Mouse (Mus musculus): ENCODE measurements around the gene Nudt6. TPM values are rescaled to one million over a fixed set of nuclear protein-coding genes. Genes with fewer than 3 reads are reported as not detected.
A peak's percentile ranks its signal among the peaks of the same experiment; 100 is the strongest.

The Nudt6 gene
- total RNA-seq, 1 experiment from 2014 or later: 21.5 TPM

DNA sequence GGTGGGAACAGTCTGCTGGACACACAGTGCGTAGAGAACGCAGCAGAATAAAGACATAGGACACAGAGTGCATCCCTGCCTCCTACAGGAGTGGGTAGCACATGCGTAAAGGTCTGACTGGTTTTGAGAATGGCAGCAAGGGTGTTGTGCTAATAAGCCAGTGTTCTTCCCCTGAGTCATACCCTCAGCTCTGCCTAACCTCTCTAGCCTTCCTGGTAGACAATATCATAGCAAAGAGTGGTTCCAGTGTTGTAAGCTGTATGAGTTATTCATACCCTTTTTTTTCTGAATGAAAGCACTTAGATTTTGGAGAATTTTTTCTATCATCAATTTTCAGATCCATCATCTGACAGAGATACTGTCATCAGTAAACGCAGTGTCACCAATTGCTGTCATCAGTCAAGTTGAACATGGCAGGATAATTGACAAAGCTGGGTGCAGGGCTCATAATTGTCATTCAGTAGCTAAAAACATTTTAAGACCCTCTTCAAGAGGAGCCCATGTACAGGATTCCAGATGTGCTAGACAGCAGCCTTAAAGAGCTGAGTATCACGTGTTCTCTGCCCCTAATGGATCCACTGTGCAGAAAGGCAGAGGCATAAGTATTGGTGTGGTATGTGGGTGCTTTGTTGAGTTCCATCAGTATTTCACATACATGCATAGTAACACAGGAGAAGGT, 22.9 kb downstream of the Nudt6 start:
- no peak for ATAC-seq (replicated peaks; ENCODE audit: insufficient number of reproducible peaks, low FRiP score, low TSS enrichment, poor library complexity, severe bottlenecking)

DNA sequence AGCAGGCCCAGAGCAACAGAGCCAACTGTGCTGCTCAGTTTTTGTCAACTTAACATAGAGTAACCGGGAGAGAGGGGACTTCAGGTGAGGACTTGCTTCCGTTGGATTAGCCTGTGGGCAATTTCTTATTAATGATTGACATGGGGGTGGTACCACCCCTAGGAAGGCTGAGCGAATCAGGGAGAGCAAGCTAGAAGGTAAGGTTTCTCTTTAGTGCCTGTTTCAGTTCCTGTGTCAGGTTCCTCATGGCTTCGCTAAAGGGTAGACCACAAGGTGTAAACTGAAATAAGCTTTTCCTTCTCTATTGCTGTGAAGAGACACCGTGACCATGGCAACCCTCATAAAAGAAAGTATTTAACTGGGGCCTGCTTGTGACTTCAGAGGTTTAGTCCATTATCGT, 32.7 kb downstream of the Nudt6 start:
- ATAC-seq (replicated peaks; ENCODE audit: insufficient number of reproducible peaks, low FRiP score, low TSS enrichment, poor library complexity, severe bottlenecking): no peak

DNA sequence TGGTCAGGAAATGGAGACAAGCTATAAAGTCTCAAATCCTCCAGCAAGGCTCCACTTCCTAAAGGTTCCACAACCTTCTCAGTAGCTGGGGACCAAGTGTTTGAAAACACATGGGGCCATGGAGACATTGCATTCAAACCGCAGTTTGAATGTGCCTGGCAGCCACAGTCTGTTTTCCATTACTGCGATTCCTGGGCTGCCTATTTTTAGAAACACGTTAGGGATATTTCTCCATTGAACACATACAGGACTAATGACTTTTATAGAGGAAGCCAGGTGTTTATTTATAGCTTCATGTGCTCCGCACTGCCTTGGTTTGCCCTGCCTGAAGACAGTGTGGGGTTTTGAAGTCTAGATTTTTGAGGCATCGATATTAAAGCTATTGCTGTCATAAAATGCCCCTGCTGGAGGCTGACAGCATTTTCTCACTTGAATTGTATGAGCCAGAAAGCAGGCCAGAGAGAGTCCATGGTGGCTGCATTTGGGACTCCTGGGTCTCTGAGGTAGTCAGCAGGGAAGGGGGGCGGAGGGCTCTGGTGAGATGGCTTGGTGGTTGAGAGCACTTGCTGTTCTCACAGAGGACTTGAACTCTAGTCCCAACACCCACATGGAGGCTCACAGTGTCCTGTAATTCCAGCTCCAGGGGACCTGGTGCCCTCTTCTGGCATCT, 36.8 kb downstream of the Nudt6 start:
- no peak for ATAC-seq (replicated peaks; ENCODE audit: insufficient number of reproducible peaks, low FRiP score, low TSS enrichment, poor library complexity, severe bottlenecking)

DNA sequence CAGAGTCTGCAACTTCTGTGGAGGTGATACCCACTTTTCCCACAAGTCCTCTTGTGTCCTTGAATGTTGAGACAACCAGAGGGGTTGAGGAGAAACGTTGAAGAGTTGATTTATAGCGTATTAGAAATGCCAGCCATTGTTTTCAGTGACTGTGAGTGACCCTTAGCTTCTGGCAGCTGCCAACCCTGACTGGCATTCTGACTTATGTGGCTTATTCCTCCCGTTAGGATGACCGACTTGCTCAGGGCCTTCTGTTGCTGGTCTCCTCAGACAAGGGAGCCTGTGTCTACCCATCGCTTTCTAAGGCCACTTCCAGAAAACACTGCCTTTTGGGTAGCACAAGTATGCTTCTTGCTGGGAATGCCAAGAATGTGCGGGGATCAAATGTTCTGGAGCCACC, 38.6 kb downstream of the Nudt6 start:
- ATAC-seq (replicated peaks; ENCODE audit: insufficient number of reproducible peaks, low FRiP score, low TSS enrichment, poor library complexity, severe bottlenecking): no peak

DNA sequence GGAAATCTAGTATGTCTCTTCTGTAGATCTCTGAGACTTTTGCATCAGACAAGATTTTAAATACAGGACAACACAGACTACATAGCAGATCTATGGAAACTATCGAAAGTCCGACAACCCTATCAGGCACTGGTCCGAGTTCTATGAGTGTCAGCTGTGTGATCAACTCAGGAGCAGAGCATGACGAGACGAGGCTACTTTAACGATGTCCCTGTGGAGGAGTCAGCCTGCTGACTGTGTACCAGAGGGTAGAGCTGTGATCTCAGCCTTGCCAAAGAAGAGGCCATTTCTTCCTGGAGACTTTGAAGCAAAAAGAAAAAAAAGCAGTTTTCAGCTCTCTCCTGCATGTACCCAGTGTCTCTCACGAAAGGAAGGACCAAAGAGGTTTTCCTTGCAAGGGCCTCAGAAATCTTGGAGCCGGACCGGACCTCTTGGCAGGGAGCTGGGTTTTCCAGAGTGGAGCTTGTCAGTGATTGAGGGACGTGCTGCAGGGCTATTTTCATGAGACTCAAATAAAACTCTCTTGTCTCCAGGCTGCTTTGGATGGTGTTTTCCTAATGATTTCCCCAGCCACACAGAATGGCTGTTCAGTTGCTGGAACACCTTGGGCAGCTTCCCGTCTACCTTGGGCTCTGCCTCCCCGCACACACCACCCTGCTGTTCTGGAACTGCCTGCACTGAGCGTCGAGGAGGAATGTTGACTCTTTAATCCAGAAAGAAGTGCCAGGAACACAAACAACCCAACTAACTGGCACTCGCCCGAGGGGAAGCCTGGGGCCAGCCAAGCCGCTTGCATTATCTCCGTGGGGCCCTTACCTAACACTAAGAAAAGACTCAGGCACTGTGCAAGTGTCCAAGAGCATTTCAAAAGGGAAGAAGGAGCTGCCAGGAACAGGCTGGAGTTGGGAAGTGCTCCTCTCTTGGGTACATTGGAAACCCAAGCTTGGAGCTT, 39.8 kb downstream of the Nudt6 start:
- no peak for ATAC-seq (replicated peaks; ENCODE audit: insufficient number of reproducible peaks, low FRiP score, low TSS enrichment, poor library complexity, severe bottlenecking)

DNA sequence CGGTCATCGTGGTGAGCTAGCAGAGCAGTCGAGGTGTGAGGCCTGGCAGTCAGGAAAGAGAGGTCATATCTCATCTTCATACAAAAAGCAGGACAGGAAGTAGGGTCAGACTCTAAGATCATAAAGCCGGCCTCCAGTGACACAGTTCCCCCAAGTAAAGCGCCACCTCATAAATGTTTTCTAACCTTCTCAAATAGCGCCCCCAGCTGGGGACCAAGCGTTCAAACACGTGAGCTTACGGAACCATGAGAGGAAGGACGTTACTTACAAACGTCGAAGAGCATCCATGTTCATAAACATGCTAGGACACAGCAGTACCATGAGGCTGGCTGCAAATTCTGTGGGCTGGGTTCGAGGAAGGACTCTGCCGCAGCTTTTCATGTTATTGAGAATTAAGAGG, 40.8 kb downstream of the Nudt6 start:
- ATAC-seq (replicated peaks; ENCODE audit: insufficient number of reproducible peaks, low FRiP score, low TSS enrichment, poor library complexity, severe bottlenecking): no peak

DNA sequence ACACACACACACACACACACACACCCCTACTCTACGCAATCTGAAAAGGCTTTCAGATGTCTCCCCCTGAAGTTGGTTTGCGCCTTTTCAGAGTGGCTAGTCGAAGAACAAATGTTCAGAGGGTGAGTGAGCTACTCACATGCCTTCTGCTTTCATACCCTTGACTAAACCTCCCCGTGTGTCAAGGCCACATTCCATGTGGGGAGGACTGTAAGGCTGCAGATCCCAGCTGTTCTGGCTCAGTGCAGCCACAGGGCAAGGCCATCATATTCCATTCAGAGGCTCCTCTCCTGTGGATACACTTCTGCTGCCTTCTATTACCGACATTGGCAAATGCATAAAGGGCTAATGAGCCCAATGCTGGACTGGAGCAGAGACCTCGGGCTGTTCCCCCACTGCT, 41.6 kb downstream of the Nudt6 start:
- ATAC-seq (replicated peaks; ENCODE audit: insufficient number of reproducible peaks, low FRiP score, low TSS enrichment, poor library complexity, severe bottlenecking): no peak

DNA sequence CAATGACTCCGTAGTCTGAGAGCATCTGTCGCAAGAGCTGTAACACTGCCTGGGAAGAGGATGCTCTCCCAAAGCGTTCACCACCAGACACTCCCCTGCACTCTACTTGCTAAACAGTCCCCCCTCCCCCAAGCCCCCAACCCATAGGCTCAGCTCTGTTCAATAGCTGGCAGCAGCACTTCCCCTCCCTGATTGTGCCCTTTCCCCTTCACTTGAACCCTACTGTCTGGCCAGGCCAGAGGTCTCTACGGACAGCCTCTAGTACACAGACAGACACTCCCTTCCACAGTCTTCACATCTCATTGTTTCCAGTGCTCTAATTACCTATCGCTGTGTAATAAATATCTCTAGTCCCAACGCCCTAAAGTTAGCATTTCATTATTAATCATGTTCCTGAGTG, 42.1 kb downstream of the Nudt6 start:
- no peak for ATAC-seq (replicated peaks; ENCODE audit: insufficient number of reproducible peaks, low FRiP score, low TSS enrichment, poor library complexity, severe bottlenecking)

DNA sequence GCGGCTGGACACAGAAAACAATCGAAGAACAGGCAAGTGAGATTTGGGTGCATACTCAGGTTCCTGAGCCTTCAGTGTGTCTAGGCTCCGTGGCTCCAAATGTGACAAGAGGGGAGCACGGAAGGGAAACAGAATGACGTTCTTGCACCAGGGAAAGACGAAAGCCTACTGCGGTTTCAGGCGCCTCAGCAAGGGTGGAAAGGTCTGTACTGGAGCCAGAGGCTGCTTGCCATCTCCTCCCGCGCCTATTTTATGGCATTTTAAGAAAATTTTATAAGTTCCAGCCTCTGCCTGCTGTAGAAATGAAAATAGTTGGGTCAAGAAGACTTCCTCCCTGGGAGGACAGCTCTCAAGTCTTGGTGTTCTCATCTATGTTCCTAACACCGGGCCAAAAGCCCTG, 46.3 kb downstream of the Nudt6 start:
- ATAC-seq (replicated peaks; ENCODE audit: insufficient number of reproducible peaks, low FRiP score, low TSS enrichment, poor library complexity, severe bottlenecking): no peak

DNA sequence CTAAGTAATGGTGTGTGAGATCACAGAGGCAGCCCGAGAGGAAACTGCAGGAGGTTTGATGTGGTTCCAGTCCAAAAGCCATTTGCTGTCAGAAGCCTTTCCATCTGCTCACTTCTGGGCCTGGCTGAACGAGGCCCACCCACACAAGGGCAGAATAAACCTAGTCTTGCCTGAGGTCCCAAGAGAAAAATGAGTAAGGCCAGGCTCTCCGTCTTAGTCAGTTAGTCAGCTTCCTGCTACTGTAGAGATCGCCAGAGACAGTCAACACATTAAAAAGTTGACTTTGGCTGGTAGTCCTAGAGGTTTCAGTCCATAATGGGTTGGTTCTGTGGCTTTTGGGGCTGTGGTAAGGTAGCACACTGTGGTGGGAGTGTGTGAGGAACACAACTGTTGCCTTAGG, 49.6 kb downstream of the Nudt6 start:
- no peak for ATAC-seq (replicated peaks; ENCODE audit: insufficient number of reproducible peaks, low FRiP score, low TSS enrichment, poor library complexity, severe bottlenecking)

DNA sequence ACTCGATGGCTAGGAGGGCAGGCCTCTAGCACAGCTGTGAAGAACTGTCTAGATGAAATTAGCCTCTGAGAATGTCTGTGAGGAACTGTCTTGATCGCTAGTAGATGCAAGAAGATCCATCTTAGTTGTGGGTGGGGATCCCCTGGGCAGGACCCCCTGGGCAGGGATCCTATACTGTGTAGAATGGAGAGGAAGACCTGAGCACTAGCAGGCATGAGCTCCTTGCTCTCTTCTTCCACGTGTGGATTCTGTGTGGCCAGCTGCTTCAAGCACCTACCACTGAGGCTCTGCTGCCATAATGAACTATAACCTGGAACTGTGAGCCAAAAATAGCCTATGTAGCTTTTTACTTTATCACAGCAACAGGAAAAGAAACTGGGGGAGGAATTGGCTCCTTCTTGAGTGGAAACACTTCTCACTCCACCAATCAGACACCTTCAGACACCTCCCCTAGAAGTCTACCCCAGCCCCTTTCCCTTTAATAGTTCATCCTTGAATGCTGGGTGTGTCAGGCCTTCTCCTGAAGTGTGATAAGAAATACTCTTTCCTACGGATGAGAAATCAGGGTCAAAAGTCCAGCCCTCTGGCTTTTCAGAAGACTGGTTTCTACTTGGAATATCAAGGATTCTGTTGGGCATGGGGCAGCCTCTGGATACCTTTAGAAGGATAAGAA, 53.5 kb downstream of the Nudt6 start:
- no peak for ATAC-seq (replicated peaks; ENCODE audit: insufficient number of reproducible peaks, low FRiP score, low TSS enrichment, poor library complexity, severe bottlenecking)

DNA sequence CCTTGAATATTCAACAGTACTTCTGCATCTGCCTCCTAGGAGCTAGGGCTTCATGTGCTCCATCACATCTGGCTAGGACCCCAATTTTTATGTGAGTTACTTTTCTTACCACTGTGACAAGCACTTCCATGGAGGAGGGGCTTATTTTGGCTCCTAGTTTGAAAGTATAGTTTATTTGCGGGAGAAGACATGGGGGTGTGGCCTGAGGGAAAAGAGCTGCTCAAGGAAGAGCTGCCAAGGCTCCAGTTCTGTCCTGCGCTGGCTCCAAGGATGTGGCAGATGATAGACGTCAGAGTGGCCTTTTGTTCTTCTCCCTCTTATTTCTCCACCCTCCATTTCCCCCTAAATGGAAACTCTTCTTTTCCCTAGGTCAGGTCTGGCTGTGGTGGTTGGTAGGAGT, 54.0 kb downstream of the Nudt6 start:
- ATAC-seq (replicated peaks; ENCODE audit: insufficient number of reproducible peaks, low FRiP score, low TSS enrichment, poor library complexity, severe bottlenecking): no peak

DNA sequence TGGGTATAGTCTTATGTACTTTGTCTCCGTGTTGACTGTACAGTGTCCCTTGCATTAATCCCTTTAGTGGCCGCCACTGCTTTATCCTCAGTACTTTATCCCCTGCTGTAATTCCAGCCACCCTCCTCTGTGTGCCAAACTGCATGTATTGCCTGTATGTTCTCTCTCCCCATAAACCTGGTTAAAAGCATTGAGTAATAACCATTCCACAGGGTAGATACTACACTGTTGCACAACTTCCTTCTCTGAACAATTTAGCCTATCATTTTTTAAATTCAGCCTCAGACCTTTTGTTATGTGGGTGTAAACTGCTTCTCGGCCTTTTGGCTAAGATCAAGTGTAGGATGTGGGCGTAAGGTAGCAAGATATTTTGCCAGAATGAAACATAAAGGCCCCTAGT, 54.9 kb downstream of the Nudt6 start:
- ATAC-seq (replicated peaks; ENCODE audit: insufficient number of reproducible peaks, low FRiP score, low TSS enrichment, poor library complexity, severe bottlenecking): no peak

DNA sequence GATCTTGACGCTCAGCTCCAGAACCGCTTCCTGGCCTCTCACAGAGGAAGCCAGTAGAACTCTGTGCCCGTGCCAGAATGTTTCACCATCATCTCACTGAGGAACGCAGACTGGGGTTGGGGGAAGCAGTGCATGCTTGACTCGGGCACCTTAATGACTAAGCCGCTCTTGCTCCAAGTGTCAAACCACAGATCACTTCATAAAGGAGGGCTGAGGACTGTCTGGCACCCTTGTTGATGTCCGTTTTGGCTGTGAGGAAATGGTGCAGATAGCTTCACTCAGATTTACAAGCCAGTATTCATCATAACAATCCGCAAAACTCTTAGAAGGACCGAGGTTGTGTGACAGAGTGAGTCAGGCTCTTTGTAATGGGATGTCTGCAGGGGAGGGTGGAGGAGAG, 59.3 kb downstream of the Nudt6 start:
- ATAC-seq (replicated peaks; ENCODE audit: insufficient number of reproducible peaks, low FRiP score, low TSS enrichment, poor library complexity, severe bottlenecking): peak; percentile 33

Other genes with a start within 250 kb of the Nudt6 start
- gene Il21, start 187.6 kb downstream of the Nudt6 start, total RNA-seq (2017): 0.53 TPM in 1 of 3 replicates, not detected in the others
- 1.4 to 4.5 TPM (median 1.9 TPM) in 3 replicates for gene Bbs12, start 107.7 kb downstream of the Nudt6 start, total RNA-seq (2017)
- 2.9 TPM in 1 of 3 replicates, not detected in the others for gene Cetn4, start 107.5 kb downstream of the Nudt6 start, total RNA-seq (2017)
- 0.10 to 0.19 TPM in 2 of 3 replicates, not detected in the other for gene Fgf2, start 71.9 kb downstream of the Nudt6 start, total RNA-seq (2017)
- 105 to 136 TPM (median 120 TPM) in 3 replicates for gene Spata5, start 315 bp downstream of the Nudt6 start, total RNA-seq (2017)
- 0.48 to 0.96 TPM in 2 of 3 replicates, not detected in the other for gene Spry1, start 219.7 kb upstream of the Nudt6 start, total RNA-seq (2017)

Measured in monocyte, adult 5-6 weeks (primary cell).